Comparison of ENCODE assay signal across 27 mouse cellular contexts in genomic region chr6:149137936-149138335, GRCm38 (mm10). TPM values are rescaled to one million over a fixed set of nuclear protein-coding genes. Genes with fewer than 3 reads are reported as not detected.
DNase-seq lines count a peak whose midpoint lies in the region; ATAC-seq and TF ChIP-seq lines count a peak whose summit lies in the region.
"Had no signal": no experiment of that assay in that cellular context is flagged by ENCODE, and none has a peak within 500 bp of the region (broad histone marks: within the 10 kb centered on the region; RNA-seq: fewer than 3 reads in every experiment).

No protein-coding gene starts in this region.

- no peaks in the 10 kb centered on the region for H3K27me3 ChIP-seq in kidney, adult 2 months (replicated peaks; ENCODE audit: control insufficient read depth, insufficient read depth, low read length)
- no peaks in the 10 kb centered on the region for H3K27me3 ChIP-seq in G1E (ENCODE audit: insufficient read depth, low read length)
- no peaks in the 10 kb centered on the region for H3K27me3 ChIP-seq in intestine, postnatal 0 days (replicated peaks; ENCODE audit: control insufficient read depth, insufficient read depth, low read length)
- H3K27me3 ChIP-seq: embryonic facial prominence, embryonic 12.5 days; forebrain, embryonic 12.5 days; hindbrain, embryonic 12.5 days had no signal

- TF ChIP-seq POLR2A in kidney, adult 2 months (IDR thresholded peaks at IDR 0.05; ENCODE audit: low read depth, low read length) = no peak

- peaks cover 16% of the 10 kb centered on the region for H3K4me1 ChIP-seq in kidney, adult 2 months (ENCODE audit: control insufficient read depth, insufficient read depth, low read length)
- peaks cover 69% of the 10 kb centered on the region for H3K4me1 ChIP-seq in G1E (ENCODE audit: insufficient read depth, low read depth, low read length)
- no peaks in the 10 kb centered on the region for H3K4me1 ChIP-seq in intestine, postnatal 0 days (replicated peaks; ENCODE audit: control insufficient read depth, insufficient read depth, low read length)

- no peak for TF ChIP-seq CTCF in kidney, adult 2 months (conservative IDR thresholded peaks at IDR 0.05; ENCODE audit: insufficient read depth, insufficient read length, low read depth, low read length)
- no peak for TF ChIP-seq CTCF in G1E (IDR thresholded peaks at IDR 0.05; ENCODE audit: low read depth, low read length)
- TF ChIP-seq CTCF in intestine, postnatal 0 days (IDR thresholded peaks at IDR 0.05; ENCODE audit: low read depth) = no peak

- H3K27ac ChIP-seq in kidney, adult 2 months (ENCODE audit: insufficient read depth, low read depth, low read length) = no peak overlapping the region
- no peak overlapping the region for H3K27ac ChIP-seq in intestine, postnatal 0 days (ENCODE audit: low read depth, low read length)
- H3K27ac ChIP-seq: embryonic facial prominence, embryonic 12.5 days; forebrain, embryonic 12.5 days; gastrocnemius, adult 2 months; heart, embryonic 10.5 days; hindbrain, embryonic 12.5 days had no signal

- 51% methylated on average over 2 of the region's 2 CpGs for WGBS in kidney, adult 2 months
- 32% methylated on average over 2 of the region's 2 CpGs for WGBS in intestine, postnatal 0 days

- no peak overlapping the region for H3K4me2 ChIP-seq in intestine, postnatal 0 days (replicated peaks; ENCODE audit: low read depth)
- H3K4me2 ChIP-seq: embryonic facial prominence, embryonic 12.5 days; forebrain, embryonic 12.5 days; hindbrain, embryonic 12.5 days had no signal

- H3K9me3 ChIP-seq in G1E (replicated peaks) = peaks cover 4% of the 10 kb centered on the region
- no peaks in the 10 kb centered on the region for H3K9me3 ChIP-seq in intestine, postnatal 0 days (ENCODE audit: control insufficient read depth)
- H3K9me3 ChIP-seq: embryonic facial prominence, embryonic 12.5 days; forebrain, embryonic 12.5 days; heart, embryonic 10.5 days; hindbrain, embryonic 12.5 days had no signal

- no peak overlapping the region for H3K4me3 ChIP-seq in kidney, adult 2 months (ENCODE audit: insufficient read depth, low read depth, low read length)
- no peak overlapping the region for H3K4me3 ChIP-seq in G1E (ENCODE audit: low read depth, low read length)
- H3K4me3 ChIP-seq in intestine, postnatal 0 days (ENCODE audit: low read depth, low read length) = no peak overlapping the region
- H3K4me3 ChIP-seq: embryonic facial prominence, embryonic 12.5 days; forebrain, embryonic 12.5 days; gastrocnemius, adult 2 months; heart, embryonic 10.5 days; hindbrain, embryonic 12.5 days had no signal

- no peaks in the 10 kb centered on the region for H3K36me3 ChIP-seq in kidney, adult 2 months (ENCODE audit: control insufficient read depth, insufficient read depth, low read length)
- H3K36me3 ChIP-seq in G1E (replicated peaks) = peaks cover 4% of the 10 kb centered on the region
- H3K36me3 ChIP-seq in intestine, postnatal 0 days (ENCODE audit: control insufficient read depth, insufficient read depth) = no peaks in the 10 kb centered on the region
- H3K36me3 ChIP-seq: embryonic facial prominence, embryonic 12.5 days; forebrain, embryonic 12.5 days; hindbrain, embryonic 12.5 days had no signal

- ATAC-seq in G1E (ENCODE audit: extremely low read depth, insufficient number of reproducible peaks, low FRiP score, poor library complexity, severe bottlenecking) = peak; percentile 11; the same call in 1 of the 2 replicates
- ATAC-seq in intestine, postnatal 0 days = peak; percentile 44; the same call in 1 of the 2 replicates
- ATAC-seq: forebrain, embryonic 16.5 days; hindbrain, embryonic 16.5 days; inflammation-experienced regulatory T-cells, adult 6 months had no signal

- H3K9ac ChIP-seq in intestine, postnatal 0 days (ENCODE audit: low read depth, low read length) = no peak overlapping the region
- H3K9ac ChIP-seq: embryonic facial prominence, embryonic 12.5 days; forebrain, embryonic 12.5 days; hindbrain, embryonic 12.5 days had no signal

- DNase-seq in kidney, adult 2 months = peak; percentile 31
- DNase-seq in kidney, postnatal 4 days = no peak
- DNase-seq in G1E (ENCODE audit: low spot score) = no peak
- DNase-seq in lung, postnatal 36 days = no peak
- no peak for DNase-seq in adipocyte (ENCODE audit: low spot score)
- DNase-seq: adrenal gland, postnatal 10 days; cerebellum, adult 11-12 months; cerebellum, adult 9-10 months; cerebellum, postnatal 25 days; gastrocnemius, adult 2 months; gastrocnemius, postnatal 25 days; heart, postnatal 10 days; heart, postnatal 4 days had no signal

RNA-seq across cellular contexts. Expression of gene Etfbkmt, which starts 1.7 kb away (rescaled TPM):
- 12.5 and 16.1 TPM in 2 replicates for polyA plus RNA-seq in kidney, adult 2 months (2012; rRNA removed)
- total RNA-seq in G1E (2014; fragmentation: Nextera tagmentation) (85.6 and 101 TPM in 2 replicates), G1E (2017) (62.7 and 75.4 TPM in 2 replicates)
- 1.8 and 2.7 TPM in 2 replicates for polyA plus RNA-seq in G1E (2012)
- polyA plus RNA-seq in intestine, postnatal 0 days (2015; fragmentation: Nextera tagmentation; extraction: Ambion mirVana) = 8.3 and 11.6 TPM in 2 replicates

RNA-seq across cellular contexts. Expression of gene Gm10203, which starts 8.0 kb away (rescaled TPM):
- not detected in 2 replicates for polyA plus RNA-seq in kidney, adult 2 months (2012; rRNA removed)
- total RNA-seq in G1E (2014; fragmentation: Nextera tagmentation) (not detected in 2 replicates), G1E (2017) (not detected in 2 replicates)
- not detected in 2 replicates for polyA plus RNA-seq in G1E (2012)
- polyA plus RNA-seq in intestine, postnatal 0 days (2015; fragmentation: Nextera tagmentation; extraction: Ambion mirVana) = not detected in 2 replicates
- total RNA-seq: adrenal gland, postnatal 10 days; adrenal gland, postnatal 4 days; gastrocnemius, adult 2 months; gastrocnemius, postnatal 25 days; granulocyte monocyte progenitor cell, adult 5-6 weeks; heart, postnatal 10 days; heart, postnatal 4 days; MEL had no signal
- polyA plus RNA-seq: brain, embryonic 14.5 days; cortical plate, adult 2 months; embryonic facial prominence, embryonic 12.5 days; forebrain, embryonic 12.5 days; forebrain, embryonic 16.5 days; heart, embryonic 10.5 days; heart, embryonic 14.5 days; hindbrain, embryonic 12.5 days; hindbrain, embryonic 16.5 days; inflammation-experienced regulatory T-cells, adult 6 months had no signal

RNA-seq across cellular contexts. Expression of gene Dennd5b, which starts 36.5 kb away (rescaled TPM):
- polyA plus RNA-seq in kidney, adult 2 months (2012; rRNA removed) = 6.4 and 6.9 TPM in 2 replicates
- total RNA-seq in G1E (2014; fragmentation: Nextera tagmentation) = not detected in 2 replicates
- total RNA-seq in G1E (2017) = 0.27 and 0.29 TPM in 2 replicates
- not detected in 2 replicates for polyA plus RNA-seq in G1E (2012)
- 9.6 and 12.7 TPM in 2 replicates for polyA plus RNA-seq in intestine, postnatal 0 days (2015; fragmentation: Nextera tagmentation; extraction: Ambion mirVana)

RNA-seq across cellular contexts. Expression of gene Amn1, which starts 50.6 kb away (rescaled TPM):
- polyA plus RNA-seq in kidney, adult 2 months (2012; rRNA removed) = 7.2 and 9.8 TPM in 2 replicates
- total RNA-seq in G1E (2014; fragmentation: Nextera tagmentation) (21.3 and 28.7 TPM in 2 replicates), G1E (2017) (16.0 and 19.2 TPM in 2 replicates)
- 2.8 and 3.7 TPM in 2 replicates for polyA plus RNA-seq in G1E (2012)
- polyA plus RNA-seq in intestine, postnatal 0 days (2015; fragmentation: Nextera tagmentation; extraction: Ambion mirVana) = 17.4 and 20.5 TPM in 2 replicates
